Mouse (Mus musculus) liver, adult 2 months (tissue): ENCODE results near the gene Clcn7. TPM values are rescaled to one million over a fixed set of nuclear protein-coding genes. Genes with fewer than 3 reads are reported as not detected.

Experiments
- DNase-seq: peaks from one replicate; pipeline ENCODE4 v3.0.0-alpha.2; 2011; ENCODE audit warnings: low read depth, low spot score; ENCODE audit errors: extremely low read depth
- H3K27ac ChIP-seq: fragments of 200-500 bp; replicated peaks from 2 replicates; pipeline ENCODE4 v1.5.1; 2012; ENCODE audit warnings: low read depth, mild to moderate bottlenecking, control low read depth, inconsistent platforms, low read length; ENCODE audit not compliant: insufficient read depth
- H3K27me3 ChIP-seq: fragments of 200-500 bp; 2 replicates; pipeline ENCODE4 v1.6.1; 2012; ENCODE audit warnings: mild to moderate bottlenecking, moderate library complexity, low read length, inconsistent platforms; ENCODE audit not compliant: control insufficient read depth, insufficient read depth
- H3K36me3 ChIP-seq: fragments of 200-500 bp; 2 replicates; pipeline ENCODE4 v1.6.1; 2012; ENCODE audit warnings: low read length, inconsistent platforms; ENCODE audit not compliant: control insufficient read depth, insufficient read depth
- H3K4me1 ChIP-seq: fragments of 200-500 bp; 2 replicates; pipeline ENCODE4 v1.6.1; 2011; ENCODE audit warnings: low read length; ENCODE audit not compliant: control insufficient read depth, insufficient read depth
- H3K4me3 ChIP-seq: fragments of 200-500 bp; 2 replicates; pipeline ENCODE4 v1.5.1; 2011; ENCODE audit warnings: low read depth, mild to moderate bottlenecking, control low read depth, low read length, moderate library complexity; ENCODE audit not compliant: insufficient read depth
- H3K79me2 ChIP-seq: fragments of 200-500 bp; 2 replicates; pipeline ENCODE4 v1.6.1; 2012; ENCODE audit warnings: inconsistent platforms, mild to moderate bottlenecking, low read length, moderate library complexity; ENCODE audit not compliant: control insufficient read depth, insufficient read depth
- H3K9ac ChIP-seq: fragments of 200-500 bp; 2 replicates; pipeline ENCODE4 v1.6.1; 2012; ENCODE audit warnings: low read depth, mild to moderate bottlenecking, control low read depth, inconsistent platforms, low read length
- CTCF ChIP-seq: fragments of 200-500 bp; IDR thresholded peaks from 2 replicates; pipeline ENCODE4 v1.5.1; 2011; ENCODE audit warnings: low read depth, low read length, control low read depth
- POLR2A ChIP-seq: fragments of 200-500 bp; IDR thresholded peaks from 2 replicates; pipeline ENCODE4 v1.6.1; 2011; ENCODE audit warnings: low read length, control low read depth; ENCODE audit not compliant: insufficient read depth; ENCODE audit errors: extremely low read depth
- WGBS: fragments of 180-500 bp; shearing (Covaris S2); methylation state at CpG from one replicate; pipeline ENCODE4 v1.1.7; 2018; 5-methylcytosine and 5-hydroxymethylcytosine counted together
- polyA plus RNA-seq: library from polyadenylated mRNA; depleted of rRNA; stranded (reverse); fragments of >200 nt; gene quantifications from 2 replicates; pipeline ENCODE4 v1.2.3, GENCODE M21; 2012; rRNA removed
- total RNA-seq: library from RNA; depleted of rRNA; stranded (reverse); fragments of >200 nt; gene quantifications from 2 replicates; pipeline ENCODE4 v1.2.3, GENCODE M21; 2014; rRNA removed

Clcn7 gene
- total and polyA plus RNA-seq, 2 experiments = 17.9 to 30.5 TPM

DNA sequence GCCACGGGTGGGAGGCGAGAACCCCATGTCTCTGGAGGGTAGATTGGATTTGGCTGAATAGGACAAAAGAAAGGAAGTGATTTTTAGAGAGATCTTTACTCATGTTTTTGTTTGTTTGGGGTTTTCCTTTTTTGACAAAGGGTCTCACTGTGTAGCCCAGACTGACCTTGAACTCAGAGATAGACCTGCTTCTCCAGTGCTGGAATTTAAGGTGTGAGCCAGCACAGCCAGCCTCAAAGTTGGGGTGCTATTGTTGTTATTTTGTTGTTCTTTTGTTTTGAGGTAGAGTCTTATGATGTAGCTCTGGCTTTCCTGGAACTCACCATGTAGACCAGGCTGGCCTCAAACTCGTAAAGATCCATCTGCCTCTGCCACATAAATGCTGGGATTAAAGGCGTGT, 69.2 kb downstream of the Clcn7 start:
- H3K4me3 ChIP-seq = no peak overlapping the region
- TF ChIP-seq POLR2A = no peak
- no peak for TF ChIP-seq CTCF
- H3K27me3 ChIP-seq = no peaks in the 10 kb centered on the region
- no peaks in the 10 kb centered on the region for H3K4me1 ChIP-seq
- no peak overlapping the region for H3K9ac ChIP-seq
- H3K27ac ChIP-seq = no peak overlapping the region
- WGBS = 93% methylated on average over 4 of the region's 4 CpGs
- peaks cover 20% of the 10 kb centered on the region; the same call in 1 of the 2 replicates for H3K36me3 ChIP-seq
- peaks cover 5% of the 10 kb centered on the region; the same call in 1 of the 2 replicates for H3K79me2 ChIP-seq
- no peak for DNase-seq

DNA sequence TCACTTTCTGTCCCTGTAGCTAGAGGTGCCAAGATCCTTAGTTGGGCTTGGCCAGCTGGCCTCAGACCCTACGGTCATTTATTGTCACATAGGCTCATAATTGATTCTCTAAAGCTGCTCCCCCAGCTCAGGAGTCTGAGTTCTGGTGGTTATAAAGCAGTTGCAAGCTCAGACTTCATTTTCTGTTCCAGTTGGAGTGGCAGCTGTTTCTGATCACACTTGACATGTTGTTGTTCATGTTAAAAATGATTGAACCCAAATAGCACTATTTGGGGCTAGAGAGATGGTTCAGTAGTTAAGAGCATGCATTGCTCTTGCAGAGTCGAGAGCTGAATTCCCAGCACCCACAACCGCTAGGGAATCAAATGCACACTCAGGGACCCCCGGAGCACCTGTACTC, 76.8 kb downstream of the Clcn7 start:
- no peaks in the 10 kb centered on the region for H3K27me3 ChIP-seq
- H3K4me3 ChIP-seq = no peak overlapping the region
- TF ChIP-seq CTCF (no peak), POLR2A (no peak)
- no peak for DNase-seq
- no peak overlapping the region for H3K9ac ChIP-seq
- H3K36me3 ChIP-seq = peaks cover 25% of the 10 kb centered on the region
- WGBS = 96% methylated on average over 4 of the region's 4 CpGs
- no peaks in the 10 kb centered on the region for H3K4me1 ChIP-seq
- H3K27ac ChIP-seq = no peak overlapping the region
- no peaks in the 10 kb centered on the region for H3K79me2 ChIP-seq

DNA sequence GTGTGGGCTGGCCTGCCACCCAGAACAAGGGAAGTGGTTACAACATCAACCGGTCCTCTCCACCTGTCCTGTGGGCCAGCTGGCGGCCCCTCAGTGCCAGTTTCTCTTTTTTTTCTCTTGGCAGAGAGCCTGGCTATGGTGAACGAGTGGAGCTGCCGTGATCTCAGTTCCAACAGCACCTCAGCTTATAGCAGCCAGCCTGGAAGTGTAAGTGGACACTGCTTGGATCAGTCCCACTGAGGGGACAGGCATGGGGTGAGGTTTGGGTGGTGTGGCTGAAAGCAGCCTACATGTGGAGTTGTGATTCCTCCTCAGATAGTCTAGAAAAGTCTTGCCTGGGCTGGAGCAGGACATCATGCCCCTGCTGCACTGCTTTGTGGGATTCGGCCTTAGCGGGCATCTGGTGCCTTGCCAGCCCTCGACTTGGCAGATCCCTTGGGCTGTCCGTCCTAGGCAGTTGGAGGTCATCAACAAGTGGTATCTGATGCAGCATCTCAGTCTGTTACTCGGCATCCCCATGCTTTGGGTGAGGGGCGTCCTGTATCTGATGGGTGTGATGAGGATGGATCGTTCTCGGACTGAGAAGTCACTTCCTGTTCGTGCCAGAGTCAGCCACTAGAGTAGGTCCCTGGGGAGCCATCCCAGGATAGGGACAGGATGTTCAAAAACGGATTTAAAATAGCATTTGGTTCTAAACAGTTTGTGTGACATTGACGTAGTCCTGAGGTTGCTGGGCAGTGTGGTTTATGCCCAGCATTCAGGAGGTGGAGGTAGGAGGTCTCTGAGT, 77.7 kb downstream of the Clcn7 start:
- Histone ChIP-seq H3K27ac (no peak overlapping the region), H3K36me3 (peaks cover 21% of the 10 kb centered on the region), H3K4me3 (no peak overlapping the region), H3K79me2 (no peaks in the 10 kb centered on the region), H3K27me3 (no peaks in the 10 kb centered on the region), H3K4me1 (no peaks in the 10 kb centered on the region), H3K9ac (no peak overlapping the region)
- WGBS = 77% methylated on average over 15 of the region's 15 CpGs
- DNase-seq = no peak
- no peak for TF ChIP-seq CTCF
- TF ChIP-seq POLR2A = no peak

DNA sequence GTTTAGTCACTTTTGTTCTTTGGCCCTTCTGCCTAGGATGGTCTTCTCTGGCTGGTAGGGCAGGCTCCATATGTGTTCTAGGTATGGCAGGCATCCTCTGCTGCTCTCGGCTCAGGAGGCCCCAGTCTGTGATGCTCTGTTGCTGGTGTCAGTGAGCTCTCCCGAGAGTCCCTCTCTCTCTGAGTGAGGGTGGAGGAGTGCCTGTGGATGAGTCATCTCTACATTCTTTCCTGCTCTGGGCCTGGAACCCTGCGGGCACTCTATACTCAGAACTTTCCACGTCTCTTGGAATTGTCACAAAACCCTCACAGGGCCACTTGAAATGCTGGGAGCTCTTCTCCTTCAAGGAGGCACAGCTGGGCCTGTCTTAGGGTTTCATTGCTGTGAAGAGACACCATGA, 78.5 kb downstream of the Clcn7 start:
- no peak for DNase-seq
- Histone ChIP-seq H3K4me1 (no peaks in the 10 kb centered on the region), H3K27ac (no peak overlapping the region), H3K4me3 (no peak overlapping the region), H3K79me2 (no peaks in the 10 kb centered on the region), H3K36me3 (peaks cover 20% of the 10 kb centered on the region), H3K9ac (no peak overlapping the region), H3K27me3 (no peaks in the 10 kb centered on the region)
- WGBS = 89% methylated on average over 4 of the region's 4 CpGs
- no peak for TF ChIP-seq POLR2A
- no peak for TF ChIP-seq CTCF

Other genes with a start within 250 kb of the Clcn7 start
- gene Nubp2, start 247.0 kb upstream of the Clcn7 start, total RNA-seq = 16.2 and 24.7 TPM in 2 replicates
- gene Nubp2, start 247.0 kb upstream of the Clcn7 start, polyA plus RNA-seq = 30.2 and 33.0 TPM in 2 replicates
- gene Spsb3, start 246.7 kb upstream of the Clcn7 start, total RNA-seq = 8.7 and 14.8 TPM in 2 replicates
- gene Spsb3, start 246.7 kb upstream of the Clcn7 start, polyA plus RNA-seq = 37.5 and 42.4 TPM in 2 replicates
- 19.5 and 20.5 TPM in 2 replicates for gene Eme2, start 238.3 kb upstream of the Clcn7 start, total RNA-seq
- 21.0 and 31.2 TPM in 2 replicates for gene Eme2, start 238.3 kb upstream of the Clcn7 start, polyA plus RNA-seq
- gene Mrps34, start 238.3 kb upstream of the Clcn7 start, total RNA-seq = 47.5 and 53.7 TPM in 2 replicates
- gene Mrps34, start 238.3 kb upstream of the Clcn7 start, polyA plus RNA-seq = 124 and 149 TPM in 2 replicates
- 46.6 and 49.1 TPM in 2 replicates for gene Nme3, start 236.9 kb upstream of the Clcn7 start, total RNA-seq
- 69.7 and 72.3 TPM in 2 replicates for gene Nme3, start 236.9 kb upstream of the Clcn7 start, polyA plus RNA-seq
- 11.7 and 16.1 TPM in 2 replicates for gene Mapk8ip3, start 196.4 kb upstream of the Clcn7 start, total RNA-seq
- 23.2 and 51.4 TPM in 2 replicates for gene Mapk8ip3, start 196.4 kb upstream of the Clcn7 start, polyA plus RNA-seq
- 29.0 and 34.3 TPM in 2 replicates for gene Jpt2, start 172.7 kb upstream of the Clcn7 start, total RNA-seq
- 12.1 and 12.2 TPM in 2 replicates for gene Jpt2, start 172.7 kb upstream of the Clcn7 start, polyA plus RNA-seq
- gene Cramp1l, start 117.6 kb upstream of the Clcn7 start, total RNA-seq = 2.7 and 2.9 TPM in 2 replicates
- 4.2 and 6.5 TPM in 2 replicates for gene Cramp1l, start 117.6 kb upstream of the Clcn7 start, polyA plus RNA-seq
- 4.6 and 5.4 TPM in 2 replicates for gene Ift140, start 117.3 kb upstream of the Clcn7 start, total RNA-seq
- 3.4 and 3.6 TPM in 2 replicates for gene Ift140, start 117.3 kb upstream of the Clcn7 start, polyA plus RNA-seq
- 22.3 and 23.9 TPM in 2 replicates for gene Tmem204, start 49.8 kb upstream of the Clcn7 start, total RNA-seq
- 15.7 and 19.1 TPM in 2 replicates for gene Tmem204, start 49.8 kb upstream of the Clcn7 start, polyA plus RNA-seq
- gene Telo2, start 17.4 kb upstream of the Clcn7 start, total RNA-seq = 3.2 and 5.4 TPM in 2 replicates
- 5.7 and 7.3 TPM in 2 replicates for gene Telo2, start 17.4 kb upstream of the Clcn7 start, polyA plus RNA-seq
- not detected in 2 replicates for gene Ptx4, start 12.6 kb upstream of the Clcn7 start, total RNA-seq
- not detected in 2 replicates for gene Ptx4, start 12.6 kb upstream of the Clcn7 start, polyA plus RNA-seq
- gene Ccdc154, start 29.1 kb downstream of the Clcn7 start, total RNA-seq = 0.13 TPM in 1 of 2 replicates, not detected in the other
- 0.07 TPM in 1 of 2 replicates, not detected in the other for gene Ccdc154, start 29.1 kb downstream of the Clcn7 start, polyA plus RNA-seq
- gene Gm38655, start 42.1 kb downstream of the Clcn7 start, total RNA-seq = not detected in 2 replicates
- gene Gm38655, start 42.1 kb downstream of the Clcn7 start, polyA plus RNA-seq = not detected in 2 replicates
- gene BC003965, start 51.2 kb downstream of the Clcn7 start, total RNA-seq = 11.2 and 12.1 TPM in 2 replicates
- 14.7 and 15.4 TPM in 2 replicates for gene BC003965, start 51.2 kb downstream of the Clcn7 start, polyA plus RNA-seq
- gene Unkl, start 55.0 kb downstream of the Clcn7 start, total RNA-seq = 9.4 and 10.4 TPM in 2 replicates
- 28.0 and 29.0 TPM in 2 replicates for gene Unkl, start 55.0 kb downstream of the Clcn7 start, polyA plus RNA-seq
- 32.1 and 33.0 TPM in 2 replicates for gene Gnptg, start 106.7 kb downstream of the Clcn7 start, total RNA-seq
- gene Gnptg, start 106.7 kb downstream of the Clcn7 start, polyA plus RNA-seq = 37.4 and 41.4 TPM in 2 replicates
- gene Tsr3, start 106.8 kb downstream of the Clcn7 start, total RNA-seq = 14.0 and 16.7 TPM in 2 replicates
- 18.8 and 19.3 TPM in 2 replicates for gene Tsr3, start 106.8 kb downstream of the Clcn7 start, polyA plus RNA-seq
- 0.13 and 0.18 TPM in 2 replicates for gene Baiap3, start 123.0 kb downstream of the Clcn7 start, total RNA-seq
- gene Baiap3, start 123.0 kb downstream of the Clcn7 start, polyA plus RNA-seq = 0.43 and 1.2 TPM in 2 replicates
- gene Ube2i, start 141.2 kb downstream of the Clcn7 start, total RNA-seq = 92.9 and 103 TPM in 2 replicates
- 62.4 and 80.0 TPM in 2 replicates for gene Ube2i, start 141.2 kb downstream of the Clcn7 start, polyA plus RNA-seq
- gene Prss34, start 165.0 kb downstream of the Clcn7 start, total RNA-seq = not detected in 2 replicates
- gene Prss34, start 165.0 kb downstream of the Clcn7 start, polyA plus RNA-seq = not detected in 2 replicates
- not detected in 2 replicates for gene Prss28, start 175.3 kb downstream of the Clcn7 start, total RNA-seq
- gene Prss28, start 175.3 kb downstream of the Clcn7 start, polyA plus RNA-seq = not detected in 2 replicates
- not detected in 2 replicates for gene Prss29, start 185.3 kb downstream of the Clcn7 start, total RNA-seq
- not detected in 2 replicates for gene Prss29, start 185.3 kb downstream of the Clcn7 start, polyA plus RNA-seq
- gene Tpsab1, start 212.2 kb downstream of the Clcn7 start, total RNA-seq = not detected in 2 replicates
- gene Tpsab1, start 212.2 kb downstream of the Clcn7 start, polyA plus RNA-seq = not detected in 2 replicates
- not detected in 2 replicates for gene Tpsb2, start 232.9 kb downstream of the Clcn7 start, total RNA-seq
- gene Tpsb2, start 232.9 kb downstream of the Clcn7 start, polyA plus RNA-seq = not detected in 2 replicates
- gene Tpsg1, start 235.9 kb downstream of the Clcn7 start, total RNA-seq = not detected in 2 replicates
- 0.12 TPM in 1 of 2 replicates, not detected in the other for gene Tpsg1, start 235.9 kb downstream of the Clcn7 start, polyA plus RNA-seq